Mouse (Mus musculus) bone marrow macrophage, adult 2 months (primary cell): Measurements from ENCODE around the gene Mms19. TPM values are rescaled to one million over a fixed set of nuclear protein-coding genes. Genes with fewer than 3 reads are reported as not detected.

ENCODE experiments used
- H3K27ac ChIP-seq: 2 replicates; pipeline ENCODE4 v1.5.1; 2012; ENCODE audit warnings: low read depth, low read length; ENCODE audit not compliant: insufficient read depth
- H3K4me1 ChIP-seq: 2 replicates; pipeline ENCODE4 v1.6.1; 2012; ENCODE audit warnings: low read length; ENCODE audit not compliant: control insufficient read depth, insufficient read depth
- H3K4me3 ChIP-seq: 2 replicates; pipeline ENCODE4 v1.5.1; 2012; ENCODE audit warnings: mild to moderate bottlenecking, low read length, moderate library complexity; ENCODE audit not compliant: insufficient read depth
- CTCF ChIP-seq: IDR thresholded peaks from 2 replicates; pipeline ENCODE4 v1.5.1; 2012; ENCODE audit warnings: low read depth, mild to moderate bottlenecking, low read length, moderate library complexity
- POLR2A ChIP-seq: IDR thresholded peaks from 2 replicates; pipeline ENCODE4 v1.6.1; 2012; ENCODE audit warnings: mild to moderate bottlenecking, low read depth, low read length, borderline replicate concordance
- polyA plus RNA-seq: library from polyadenylated mRNA; stranded (reverse); fragments of >200 nt; gene quantifications from 2 replicates; pipeline ENCODE4 v1.2.4, GENCODE M21; 2012; ENCODE audit not compliant: missing spikeins, insufficient read depth, insufficient read length

Gene Mms19
- polyA plus RNA-seq, 1 experiment, result 57.0 TPM

GRCm38 (mm10) chr19:42014231-42014825 lies 33.4 kb upstream of the Mms19 start:
- Histone ChIP-seq H3K4me1 (peaks cover 41% of the 10 kb centered on the region), H3K4me3 (no peak overlapping the region), H3K27ac (no peak overlapping the region)
- TF ChIP-seq CTCF, result no peak
- no peak for TF ChIP-seq POLR2A

- Histone ChIP-seq H3K4me1 (peaks cover 41% of the 10 kb centered on the region), H3K27ac (no peak overlapping the region), H3K4me3 (no peak overlapping the region)
- TF ChIP-seq POLR2A (no peak), CTCF (no peak)
Observed at GRCm38 (mm10) chr19:42011123-42011522, 30.2 kb upstream of the Mms19 start.

DNA sequence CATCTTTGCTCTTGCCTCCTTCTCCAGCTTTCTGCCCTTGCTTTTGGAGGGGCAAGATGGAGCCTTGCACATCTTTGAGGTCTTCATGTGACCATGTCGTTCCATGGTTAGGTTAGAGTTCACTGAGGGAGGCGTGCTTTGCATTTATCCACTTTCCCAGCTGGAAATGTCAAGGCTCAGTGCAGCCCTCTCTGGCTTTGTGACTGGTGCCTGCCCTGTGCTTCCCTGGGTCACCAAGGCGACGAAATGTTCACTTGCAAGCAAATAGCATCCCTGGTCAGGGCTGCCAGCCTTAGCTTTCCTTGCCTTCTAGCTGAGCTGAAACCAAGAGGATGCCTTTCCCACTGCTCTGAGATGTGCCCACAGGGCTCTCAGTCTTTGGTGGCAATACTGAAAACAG lies 29.5 kb upstream of the Mms19 start:
- TF ChIP-seq CTCF, result no peak
- TF ChIP-seq POLR2A, result no peak
- Histone ChIP-seq H3K4me3 (no peak overlapping the region), H3K4me1 (peaks cover 39% of the 10 kb centered on the region), H3K27ac (no peak overlapping the region)

DNA sequence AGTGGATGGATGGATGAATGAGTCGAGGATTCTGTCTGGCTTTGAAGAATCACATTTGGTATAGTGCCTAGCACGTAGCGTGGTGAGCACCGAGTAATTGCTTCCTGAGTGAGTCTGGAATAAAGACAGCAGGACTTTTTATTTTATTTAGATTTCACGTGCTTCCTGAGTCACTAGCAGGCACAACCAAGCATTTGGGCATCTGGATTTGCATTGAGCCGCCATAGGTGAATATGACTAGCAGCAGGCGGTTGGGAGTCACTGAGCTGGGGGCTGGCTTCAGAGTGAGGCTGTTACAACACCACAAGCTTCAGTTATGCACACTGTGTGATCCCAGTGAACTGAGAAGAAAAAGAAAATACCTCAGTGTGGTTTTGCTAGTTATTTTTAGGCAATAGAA lies 28.1 kb upstream of the Mms19 start:
- no peak for TF ChIP-seq POLR2A
- no peak for TF ChIP-seq CTCF
- Histone ChIP-seq H3K4me3 (no peak overlapping the region), H3K27ac (no peak overlapping the region), H3K4me1 (peaks cover 52% of the 10 kb centered on the region)

DNA sequence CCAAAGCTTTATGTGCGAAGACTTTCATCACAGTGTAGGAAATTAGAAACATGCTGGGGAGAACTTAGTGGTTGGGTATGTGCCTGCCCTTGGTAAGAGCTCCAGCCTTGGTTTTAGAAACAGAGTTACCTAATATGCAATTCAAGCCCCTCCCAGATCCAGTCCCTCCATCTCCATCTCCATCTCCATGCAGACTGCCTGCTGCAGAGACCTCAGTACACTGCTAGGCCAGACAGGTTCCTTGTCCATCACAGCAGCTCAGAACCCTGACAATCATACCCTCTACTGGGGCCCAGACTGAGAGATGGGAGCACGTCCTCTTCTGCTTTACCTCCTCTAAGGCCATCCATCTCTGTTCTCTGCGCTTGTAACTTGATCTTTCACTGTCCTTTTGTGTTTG lies 27.6 kb upstream of the Mms19 start:
- Histone ChIP-seq H3K4me1 (peaks cover 57% of the 10 kb centered on the region), H3K4me3 (no peak overlapping the region), H3K27ac (no peak overlapping the region)
- TF ChIP-seq CTCF (no peak), POLR2A (no peak)

DNA sequence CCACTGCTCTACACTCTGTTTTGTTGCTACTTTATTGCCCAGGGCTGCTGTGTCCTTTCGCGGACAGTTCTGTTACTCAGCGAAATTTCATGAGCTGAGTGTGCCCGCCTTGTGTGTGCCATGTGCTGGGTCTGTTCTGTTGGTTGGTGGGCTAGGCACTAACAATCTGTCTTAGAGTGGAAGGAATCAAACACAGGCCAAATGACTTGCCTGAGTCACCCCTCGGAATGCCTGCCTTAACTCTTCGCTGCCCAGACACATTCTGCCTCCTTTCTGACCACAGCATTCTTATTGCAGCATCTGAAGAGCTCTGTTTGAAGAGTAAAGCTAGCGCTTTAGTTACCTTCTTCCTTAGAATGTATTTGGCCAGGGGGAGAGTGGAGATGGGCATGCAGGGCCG lies 25.6 kb upstream of the Mms19 start:
- H3K4me1 ChIP-seq, result peaks cover 74% of the 10 kb centered on the region
- H3K4me3 ChIP-seq, result no peak overlapping the region
- TF ChIP-seq CTCF, result no peak
- no peak for TF ChIP-seq POLR2A
- H3K27ac ChIP-seq, result peak overlapping the region; percentile 19

- Histone ChIP-seq H3K27ac (peak overlapping the region; percentile 91), H3K4me3 (peak overlapping the region; percentile 43), H3K4me1 (peaks cover 83% of the 10 kb centered on the region)
- TF ChIP-seq CTCF, result no peak
- TF ChIP-seq POLR2A, result no peak
Observed at GRCm38 (mm10) chr19:42005616-42006015, 24.7 kb upstream of the Mms19 start.

DNA sequence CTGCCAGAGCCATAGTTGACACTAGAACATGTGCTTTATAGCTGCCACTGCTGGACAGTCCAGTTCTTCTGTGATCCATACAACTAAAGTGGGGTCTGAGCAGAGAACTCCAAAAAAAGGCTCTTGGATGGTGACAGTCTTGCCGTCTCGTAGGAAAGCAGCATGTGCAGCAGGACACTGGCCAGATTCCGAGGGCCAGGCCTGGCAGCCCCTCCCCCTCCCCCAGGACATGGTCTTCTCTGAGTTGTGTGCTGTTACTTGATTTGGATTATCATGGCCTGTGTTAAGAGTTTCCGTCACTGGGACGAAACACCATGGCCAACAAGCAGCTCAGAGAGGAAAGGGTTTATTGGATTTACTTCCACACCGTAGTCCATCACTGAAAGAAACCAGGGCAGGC lies 23.3 kb upstream of the Mms19 start:
- TF ChIP-seq POLR2A, result no peak
- no peak for TF ChIP-seq CTCF
- Histone ChIP-seq H3K4me1 (peaks cover 86% of the 10 kb centered on the region), H3K4me3 (no peak overlapping the region), H3K27ac (peak overlapping the region; percentile 38; the same call in 1 of the 2 replicates)

DNA sequence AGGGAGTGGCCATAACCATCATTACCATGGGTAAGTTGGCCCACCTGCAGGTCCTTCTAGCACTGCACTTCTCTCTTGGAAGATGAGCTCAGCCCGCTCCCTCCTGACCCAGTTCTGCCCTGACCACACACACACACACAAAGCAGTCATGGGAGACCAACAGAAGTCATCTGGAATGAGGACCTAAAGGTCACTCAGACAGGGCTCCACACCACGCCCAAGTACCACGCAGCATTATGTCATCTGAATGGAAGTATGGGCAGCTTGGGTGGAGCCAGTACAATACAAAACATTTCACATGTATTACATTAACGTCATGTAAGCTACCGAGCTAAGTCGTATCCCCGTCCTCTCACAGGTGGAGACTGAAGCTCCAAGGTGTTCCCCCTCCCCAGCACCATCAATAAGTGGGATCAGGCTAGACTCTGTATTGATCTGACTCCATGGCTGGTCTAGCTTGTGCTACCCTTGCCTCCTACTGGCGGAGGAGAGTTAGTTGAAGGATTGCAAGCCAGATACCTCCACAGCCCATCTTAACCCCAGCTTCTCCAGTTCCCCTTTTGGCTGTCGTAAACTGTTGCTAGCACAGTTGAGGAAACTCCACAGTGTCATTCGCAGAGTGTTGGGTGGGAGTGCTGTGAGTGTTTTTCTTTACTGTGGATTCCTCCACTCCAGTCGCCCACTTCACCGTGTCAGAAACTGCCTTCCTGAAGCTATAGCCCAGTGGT lies 20.5 kb upstream of the Mms19 start:
- peaks cover 82% of the 10 kb centered on the region for H3K4me1 ChIP-seq
- H3K27ac ChIP-seq, result peak overlapping the region; percentile 93

GRCm38 (mm10) chr19:42000446-42000958 lies 19.5 kb upstream of the Mms19 start:
- TF ChIP-seq CTCF (no peak), POLR2A (no peak)
- Histone ChIP-seq H3K4me3 (no peak overlapping the region), H3K27ac (peak overlapping the region; percentile 93), H3K4me1 (peaks cover 75% of the 10 kb centered on the region)

More for the DNA sequence above, 20.5 kb upstream of the Mms19 start:
- H3K4me3 ChIP-seq, result no peak overlapping the region
- no peak for TF ChIP-seq CTCF
- no peak for TF ChIP-seq POLR2A
